Mouse (Mus musculus) embryonic facial prominence, embryonic 11.5 days (tissue): ENCODE data around the gene Ppp2r1b. TPM values are rescaled to one million over a fixed set of nuclear protein-coding genes. Genes with fewer than 3 reads are reported as not detected.

ENCODE experiments used
- ATAC-seq: fragments of 200-750 bp; cut with Nextera tagmentation; replicated peaks from 2 replicates; pipeline ENCODE4 v1.8.0; 2017; ENCODE audit warnings: low read depth; ENCODE audit not compliant: insufficient number of reproducible peaks, low FRiP score, low TSS enrichment
- DNase-seq: peaks from one replicate; pipeline ENCODE4 v3.0.0-alpha.2; 2015; ENCODE audit warnings: low spot score
- H3K27ac ChIP-seq: fragments of 300-500 bp; sonication (generic); replicated peaks from 2 replicates; pipeline ENCODE4 v1.5.1; 2014; ENCODE audit warnings: mild to moderate bottlenecking, low read depth, low read length, control low read depth
- H3K27me3 ChIP-seq: fragments of 300-500 bp; sonication (generic); 2 replicates; pipeline ENCODE4 v1.6.1; 2014; ENCODE audit warnings: mild to moderate bottlenecking, low read length, moderate library complexity, mixed read lengths; ENCODE audit not compliant: control insufficient read depth, insufficient read depth
- H3K36me3 ChIP-seq: fragments of 300-500 bp; sonication (generic); replicated peaks from 2 replicates; pipeline ENCODE4 v1.6.1; 2014; ENCODE audit warnings: low read depth, mild to moderate bottlenecking, low read length, moderate library complexity, mixed read lengths; ENCODE audit not compliant: control insufficient read depth, insufficient read depth
- H3K4me1 ChIP-seq: fragments of 300-500 bp; sonication (generic); 2 replicates; pipeline ENCODE4 v1.6.1; 2014; ENCODE audit warnings: low read length, mixed read lengths; ENCODE audit not compliant: control insufficient read depth, insufficient read depth
- H3K4me2 ChIP-seq: fragments of 300-500 bp; sonication (generic); 2 replicates; pipeline ENCODE4 v1.6.1; 2014; ENCODE audit warnings: low read depth, mild to moderate bottlenecking, control low read depth, low read length, moderate library complexity
- H3K4me3 ChIP-seq: fragments of 300-500 bp; sonication (generic); 2 replicates; pipeline ENCODE4 v1.5.1; 2014; ENCODE audit warnings: low read depth, low read length, control low read depth
- H3K9ac ChIP-seq: fragments of 300-500 bp; sonication (generic); replicated peaks from 2 replicates; pipeline ENCODE4 v1.6.1; 2014; ENCODE audit warnings: mild to moderate bottlenecking, control low read depth, low read length
- H3K9me3 ChIP-seq: fragments of 300-500 bp; sonication (generic); replicated peaks from 2 replicates; pipeline ENCODE4 v1.6.1; 2016; ENCODE audit warnings: mild to moderate bottlenecking, low read length, inconsistent platforms, mixed read lengths; ENCODE audit not compliant: control insufficient read depth
- WGBS: fragments of 180-500 bp; shearing (Covaris S2); extraction: QIAGEN DNeasy Blood & Tissue Kit; methylation state at CpG from one replicate; pipeline ENCODE4 v1.1.7; 2014; 5-methylcytosine and 5-hydroxymethylcytosine counted together
- polyA plus RNA-seq: library from polyadenylated mRNA; unstranded; fragments of >200 nt; fragmentation: Nextera tagmentation; extraction: Ambion mirVana; gene quantifications from 2 replicates; pipeline ENCODE4 v1.2.1, GENCODE M21; 2014

Ppp2r1b gene
- polyA plus RNA-seq, 1 experiment from 2014 or later: 136 TPM

GRCm38 (mm10) chr9:50904196-50904847 is 59.2 kb downstream of the Ppp2r1b start:
- 68% methylated on average over 6 of the region's 6 CpGs for WGBS
- H3K9ac ChIP-seq: no peak overlapping the region
- DNase-seq (no peak), ATAC-seq (no peak)
- no peaks in the 10 kb centered on the region for H3K36me3 ChIP-seq
- no peaks in the 10 kb centered on the region for H3K27me3 ChIP-seq
- H3K4me2 ChIP-seq: no peak overlapping the region
- no peak overlapping the region for H3K27ac ChIP-seq
- no peak overlapping the region for H3K4me3 ChIP-seq
- H3K9me3 ChIP-seq: no peaks in the 10 kb centered on the region
- H3K4me1 ChIP-seq: no peaks in the 10 kb centered on the region

GRCm38 (mm10) chr9:50905321-50905720 is 60.2 kb downstream of the Ppp2r1b start:
- H3K9me3 ChIP-seq: no peaks in the 10 kb centered on the region
- ATAC-seq (no peak), DNase-seq (no peak)
- H3K4me3 ChIP-seq: no peak overlapping the region
- H3K4me1 ChIP-seq: no peaks in the 10 kb centered on the region
- no peak overlapping the region for H3K27ac ChIP-seq
- H3K27me3 ChIP-seq: no peaks in the 10 kb centered on the region
- H3K36me3 ChIP-seq: no peaks in the 10 kb centered on the region
- 85% methylated on average over 3 of the region's 3 CpGs for WGBS
- no peak overlapping the region for H3K9ac ChIP-seq
- no peak overlapping the region for H3K4me2 ChIP-seq

GRCm38 (mm10) chr9:50911861-50912515 is 66.9 kb downstream of the Ppp2r1b start:
- no peak for ATAC-seq
- no peak overlapping the region for H3K4me2 ChIP-seq
- no peak overlapping the region for H3K4me3 ChIP-seq
- H3K27ac ChIP-seq: no peak overlapping the region
- DNase-seq: no peak
- 93% methylated on average over 7 of the region's 7 CpGs for WGBS
- no peak overlapping the region for H3K9ac ChIP-seq
- no peaks in the 10 kb centered on the region for H3K4me1 ChIP-seq
- H3K9me3 ChIP-seq: no peaks in the 10 kb centered on the region
- H3K36me3 ChIP-seq: no peaks in the 10 kb centered on the region
- H3K27me3 ChIP-seq: no peaks in the 10 kb centered on the region

- no peaks in the 10 kb centered on the region for H3K36me3 ChIP-seq
- H3K9me3 ChIP-seq: no peaks in the 10 kb centered on the region
- WGBS: 85% methylated on average over 3 of the region's 3 CpGs
- no peak overlapping the region for H3K4me3 ChIP-seq
- ATAC-seq: no peak
- H3K9ac ChIP-seq: no peak overlapping the region
- H3K4me1 ChIP-seq: no peaks in the 10 kb centered on the region
- DNase-seq: no peak
- H3K4me2 ChIP-seq: no peak overlapping the region
- H3K27me3 ChIP-seq: no peaks in the 10 kb centered on the region
- H3K27ac ChIP-seq: no peak overlapping the region
Measured at GRCm38 (mm10) chr9:50918131-50918530, 73.0 kb downstream of the Ppp2r1b start.

GRCm38 (mm10) chr9:50919554-50919953 is 74.5 kb downstream of the Ppp2r1b start:
- ATAC-seq (no peak), DNase-seq (no peak)
- no peak overlapping the region for H3K4me2 ChIP-seq
- H3K27ac ChIP-seq: no peak overlapping the region
- H3K9ac ChIP-seq: no peak overlapping the region
- no peaks in the 10 kb centered on the region for H3K27me3 ChIP-seq
- H3K4me1 ChIP-seq: no peaks in the 10 kb centered on the region
- 94% methylated on average over 2 of the region's 2 CpGs for WGBS
- H3K36me3 ChIP-seq: no peaks in the 10 kb centered on the region
- H3K9me3 ChIP-seq: no peaks in the 10 kb centered on the region
- no peak overlapping the region for H3K4me3 ChIP-seq

GRCm38 (mm10) chr9:50920933-50921895 is 76.1 kb downstream of the Ppp2r1b start:
- Histone ChIP-seq H3K4me3 (no peak overlapping the region), H3K36me3 (no peaks in the 10 kb centered on the region), H3K27ac (no peak overlapping the region), H3K9ac (no peak overlapping the region), H3K4me2 (no peak overlapping the region), H3K9me3 (no peaks in the 10 kb centered on the region), H3K27me3 (no peaks in the 10 kb centered on the region), H3K4me1 (no peaks in the 10 kb centered on the region)
- ATAC-seq (no peak), DNase-seq (no peak)
- 86% methylated on average over 3 of the region's 3 CpGs for WGBS

- WGBS: 85% methylated on average over 5 of the region's 5 CpGs
- no peaks in the 10 kb centered on the region for H3K27me3 ChIP-seq
- DNase-seq (no peak), ATAC-seq (no peak)
- no peaks in the 10 kb centered on the region for H3K36me3 ChIP-seq
- no peak overlapping the region for H3K9ac ChIP-seq
- no peak overlapping the region for H3K27ac ChIP-seq
- H3K9me3 ChIP-seq: no peaks in the 10 kb centered on the region
- no peak overlapping the region for H3K4me3 ChIP-seq
- H3K4me1 ChIP-seq: no peaks in the 10 kb centered on the region
- H3K4me2 ChIP-seq: no peak overlapping the region
Measured at GRCm38 (mm10) chr9:50922363-50923153, 77.5 kb downstream of the Ppp2r1b start.
